Mouse (Mus musculus) intestine, embryonic 16.5 days (tissue): Measurements from ENCODE around the gene L3mbtl4. TPM values are rescaled to one million over a fixed set of nuclear protein-coding genes. Genes with fewer than 3 reads are reported as not detected.

ENCODE experiments used
- ATAC-seq: fragments of 200-750 bp; cut with Nextera tagmentation; 2 replicates; pipeline ENCODE4 v1.8.0; 2017; ENCODE audit warnings: moderate TSS enrichment, moderate library complexity
- H3K27ac ChIP-seq: fragments of 300-500 bp; sonication (generic); 2 replicates; pipeline ENCODE4 v1.5.1; 2014; ENCODE audit warnings: mild to moderate bottlenecking, low read length
- H3K27me3 ChIP-seq: fragments of 300-500 bp; sonication (generic); replicated peaks from 2 replicates; pipeline ENCODE4 v1.6.1; 2014; ENCODE audit warnings: low read length, control low read depth, mixed read lengths; ENCODE audit not compliant: control insufficient read depth, insufficient read depth
- H3K36me3 ChIP-seq: fragments of 300-500 bp; sonication (generic); 2 replicates; pipeline ENCODE4 v1.6.1; 2014; ENCODE audit warnings: low read length, control low read depth; ENCODE audit not compliant: control insufficient read depth, insufficient read depth
- H3K4me1 ChIP-seq: fragments of 300-500 bp; sonication (generic); 2 replicates; pipeline ENCODE4 v1.6.1; 2014; ENCODE audit warnings: low read length, control low read depth, mixed read lengths; ENCODE audit not compliant: control insufficient read depth, insufficient read depth
- H3K4me2 ChIP-seq: fragments of 300-500 bp; sonication (generic); 2 replicates; pipeline ENCODE4 v1.6.1; 2014; ENCODE audit warnings: low read depth, low read length, control low read depth
- H3K4me3 ChIP-seq: fragments of 300-500 bp; sonication (generic); 2 replicates; pipeline ENCODE4 v1.5.1; 2014; ENCODE audit warnings: mild to moderate bottlenecking, low read length
- H3K9ac ChIP-seq: fragments of 300-500 bp; sonication (generic); 2 replicates; pipeline ENCODE4 v1.6.1; 2014; ENCODE audit warnings: low read depth, low read length
- H3K9me3 ChIP-seq: fragments of 300-500 bp; sonication (generic); 2 replicates; pipeline ENCODE4 v1.6.1; 2016; ENCODE audit warnings: low read length, control low read depth; ENCODE audit not compliant: control insufficient read depth
- WGBS: fragments of 180-500 bp; shearing (Covaris S2); extraction: QIAGEN DNeasy Blood & Tissue Kit; methylation state at CpG from one replicate; pipeline ENCODE4 v1.1.7; 2014; 5-methylcytosine and 5-hydroxymethylcytosine counted together
- polyA plus RNA-seq: library from polyadenylated mRNA; unstranded; fragments of >200 nt; fragmentation: Nextera tagmentation; extraction: Ambion mirVana; gene quantifications from 2 replicates; pipeline ENCODE4 v1.2.1, GENCODE M21; 2015

Gene L3mbtl4
- polyA plus RNA-seq, 1 experiment from 2014 or later: 0.46 TPM

DNA sequence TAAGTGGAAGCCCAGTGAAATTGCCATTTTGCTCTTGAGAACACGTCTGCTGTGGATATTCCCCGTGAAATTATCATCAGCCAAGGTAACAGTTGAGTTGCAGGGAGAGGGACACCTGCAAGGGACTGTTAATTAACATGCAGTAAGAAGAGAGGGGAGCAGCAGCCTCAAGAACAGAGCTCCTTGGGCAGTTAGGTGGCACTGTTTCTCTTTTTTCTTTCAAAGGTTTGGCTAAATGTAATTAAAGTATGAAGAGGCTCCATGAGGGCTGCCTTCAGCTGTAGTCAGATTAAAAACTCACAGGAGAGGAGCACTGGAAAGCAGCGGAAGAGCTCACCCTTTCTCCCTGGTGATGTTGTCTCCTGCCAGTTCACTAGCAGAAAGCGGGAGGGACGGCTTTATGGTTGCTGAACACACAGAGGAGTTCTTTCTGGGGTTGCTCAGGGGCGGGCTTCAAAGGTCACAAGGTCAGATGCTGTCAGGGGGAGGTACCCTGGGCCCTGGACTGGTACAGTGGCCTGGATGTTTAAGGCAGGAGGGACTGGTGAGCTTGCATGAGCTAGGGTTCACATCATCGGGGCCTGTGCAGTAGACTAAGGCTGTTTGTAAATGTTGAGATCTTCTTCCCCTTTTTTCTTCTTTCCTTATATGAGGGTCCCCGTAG, 11.7 kb downstream of the L3mbtl4 start:
- Histone ChIP-seq H3K4me2 (no peak overlapping the region), H3K9me3 (no peaks in the 10 kb centered on the region), H3K4me3 (no peak overlapping the region), H3K4me1 (peaks cover 18% of the 10 kb centered on the region), H3K27ac (no peak overlapping the region), H3K9ac (no peak overlapping the region), H3K36me3 (no peaks in the 10 kb centered on the region), H3K27me3 (no peaks in the 10 kb centered on the region)
- WGBS: 41% methylated on average over 8 of the region's 8 CpGs
- ATAC-seq: no peak

- Histone ChIP-seq H3K27ac (no peak overlapping the region; the same call in 1 of the 2 replicates), H3K36me3 (no peaks in the 10 kb centered on the region), H3K4me3 (no peak overlapping the region), H3K9ac (no peak overlapping the region), H3K27me3 (no peaks in the 10 kb centered on the region), H3K4me2 (no peak overlapping the region), H3K4me1 (peaks cover 18% of the 10 kb centered on the region), H3K9me3 (no peaks in the 10 kb centered on the region)
- peak; percentile 55 for ATAC-seq
- WGBS: 76% methylated on average over 4 of the region's 4 CpGs
Observed at GRCm38 (mm10) chr17:68288094-68288493, 14.5 kb downstream of the L3mbtl4 start.

DNA sequence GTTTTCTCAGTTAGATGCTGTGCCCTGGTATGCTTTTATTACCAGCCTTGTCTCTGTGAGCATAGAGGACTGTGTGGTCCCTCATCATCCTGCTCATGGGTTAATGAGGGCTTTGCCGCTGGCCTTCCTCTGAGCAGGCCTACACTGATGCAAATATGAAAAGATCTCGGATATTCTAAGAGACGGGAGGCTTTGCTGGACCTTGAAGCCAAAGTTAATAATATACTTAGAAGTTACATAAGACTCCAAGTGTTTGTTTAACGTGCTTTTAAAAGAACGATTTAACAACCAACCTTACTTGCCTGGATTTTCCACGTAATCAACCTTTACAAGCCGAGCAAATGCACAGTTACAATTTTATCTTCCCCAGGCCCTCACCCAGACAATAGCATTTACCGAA, 15.1 kb downstream of the L3mbtl4 start:
- WGBS: 57% methylated on average over 8 of the region's 8 CpGs
- H3K4me2 ChIP-seq: no peak overlapping the region
- no peaks in the 10 kb centered on the region for H3K27me3 ChIP-seq
- H3K4me3 ChIP-seq: no peak overlapping the region
- H3K36me3 ChIP-seq: no peaks in the 10 kb centered on the region
- no peaks in the 10 kb centered on the region for H3K9me3 ChIP-seq
- peak overlapping the region; percentile 52 for H3K27ac ChIP-seq
- peak; percentile 93 for ATAC-seq
- no peak overlapping the region for H3K9ac ChIP-seq
- H3K4me1 ChIP-seq: peaks cover 18% of the 10 kb centered on the region

DNA sequence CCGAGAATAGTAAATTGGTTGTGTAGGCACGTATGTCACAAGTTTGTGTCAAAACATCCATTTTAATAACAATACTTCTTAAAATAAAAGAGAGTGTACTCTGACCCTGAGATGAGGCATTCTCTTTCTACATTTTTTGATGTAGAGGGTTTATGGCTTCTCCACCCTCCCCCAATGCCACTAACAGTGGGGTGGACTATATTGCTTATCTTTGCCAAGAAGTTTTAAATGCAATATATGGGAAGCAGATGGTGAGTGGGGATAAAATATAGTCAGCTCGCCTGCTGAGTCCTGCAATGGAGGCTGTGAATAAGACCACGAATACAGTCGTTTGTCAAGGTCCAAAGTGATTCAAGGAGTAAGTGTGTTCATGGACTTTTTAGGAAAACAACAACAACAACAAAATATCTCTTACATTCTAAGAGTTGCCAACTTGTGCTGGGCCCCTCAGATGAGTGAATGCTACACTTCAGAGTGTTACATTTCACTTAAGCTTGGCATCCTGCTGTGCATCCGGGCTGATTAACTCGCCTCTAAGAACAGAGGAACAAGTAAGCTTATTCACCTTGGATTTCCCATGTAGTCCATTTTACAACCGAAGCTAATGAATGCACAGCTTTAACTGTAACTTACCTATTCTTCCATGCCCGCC, 18.2 kb downstream of the L3mbtl4 start:
- WGBS: 57% methylated on average over 9 of the region's 9 CpGs
- Histone ChIP-seq H3K4me1 (peaks cover 15% of the 10 kb centered on the region), H3K4me2 (no peak overlapping the region), H3K36me3 (no peaks in the 10 kb centered on the region), H3K9me3 (peaks cover 6% of the 10 kb centered on the region; the same call in 1 of the 2 replicates), H3K9ac (no peak overlapping the region), H3K4me3 (no peak overlapping the region), H3K27me3 (no peaks in the 10 kb centered on the region), H3K27ac (no peak overlapping the region)
- no peak for ATAC-seq

GRCm38 (mm10) chr17:68308381-68308780, 34.8 kb downstream of the L3mbtl4 start:
- ATAC-seq: no peak
- H3K4me3 ChIP-seq: no peak overlapping the region
- H3K27ac ChIP-seq: no peak overlapping the region
- H3K36me3 ChIP-seq: no peaks in the 10 kb centered on the region
- 78% methylated on average over 6 of the region's 6 CpGs for WGBS
- H3K9me3 ChIP-seq: no peaks in the 10 kb centered on the region
- no peaks in the 10 kb centered on the region for H3K4me1 ChIP-seq
- no peaks in the 10 kb centered on the region for H3K27me3 ChIP-seq
- no peak overlapping the region for H3K4me2 ChIP-seq
- H3K9ac ChIP-seq: no peak overlapping the region

- H3K4me3 ChIP-seq: no peak overlapping the region
- H3K4me1 ChIP-seq: no peaks in the 10 kb centered on the region
- H3K27ac ChIP-seq: no peak overlapping the region
- H3K4me2 ChIP-seq: no peak overlapping the region
- no peaks in the 10 kb centered on the region for H3K27me3 ChIP-seq
- ATAC-seq: peak; percentile 79
- no peaks in the 10 kb centered on the region for H3K36me3 ChIP-seq
- no peaks in the 10 kb centered on the region for H3K9me3 ChIP-seq
- 73% methylated on average over 5 of the region's 5 CpGs for WGBS
- no peak overlapping the region for H3K9ac ChIP-seq
Observed at GRCm38 (mm10) chr17:68312286-68312927, 38.8 kb downstream of the L3mbtl4 start.

- Histone ChIP-seq H3K4me1 (no peaks in the 10 kb centered on the region), H3K9ac (no peak overlapping the region), H3K27me3 (no peaks in the 10 kb centered on the region), H3K9me3 (no peaks in the 10 kb centered on the region), H3K27ac (no peak overlapping the region), H3K4me2 (no peak overlapping the region), H3K36me3 (no peaks in the 10 kb centered on the region), H3K4me3 (no peak overlapping the region)
- WGBS: 69% methylated on average over 8 of the region's 8 CpGs
- ATAC-seq: peak; percentile 80
Observed at GRCm38 (mm10) chr17:68320940-68321339, 47.3 kb downstream of the L3mbtl4 start.

GRCm38 (mm10) chr17:68322607-68323006, 49.0 kb downstream of the L3mbtl4 start:
- ATAC-seq: no peak
- H3K4me3 ChIP-seq: no peak overlapping the region
- H3K4me2 ChIP-seq: no peak overlapping the region
- no peaks in the 10 kb centered on the region for H3K36me3 ChIP-seq
- no peaks in the 10 kb centered on the region for H3K4me1 ChIP-seq
- WGBS: 52% methylated on average over 3 of the region's 3 CpGs
- H3K27me3 ChIP-seq: no peaks in the 10 kb centered on the region
- no peak overlapping the region for H3K27ac ChIP-seq
- H3K9me3 ChIP-seq: no peaks in the 10 kb centered on the region
- no peak overlapping the region for H3K9ac ChIP-seq

GRCm38 (mm10) chr17:68332225-68332624, 58.6 kb downstream of the L3mbtl4 start:
- Histone ChIP-seq H3K9ac (no peak overlapping the region), H3K4me1 (no peaks in the 10 kb centered on the region), H3K27ac (no peak overlapping the region), H3K4me3 (no peak overlapping the region), H3K9me3 (0 out of 2 replicates have a peak, but pooled peaks cover 2% of the 10 kb centered on the region), H3K4me2 (no peak overlapping the region), H3K27me3 (no peaks in the 10 kb centered on the region), H3K36me3 (no peaks in the 10 kb centered on the region)
- WGBS: 84% methylated on average over 5 of the region's 5 CpGs
- ATAC-seq: no peak
